Mouse (Mus musculus): Measurements from ENCODE around the gene Ggt6.
"Not testable (repeated sequence)": the region's sequence is repeated elsewhere in the genome, so short reads cannot be mapped to it uniquely, and the experiment has no call there.

The Ggt6 gene

DNA sequence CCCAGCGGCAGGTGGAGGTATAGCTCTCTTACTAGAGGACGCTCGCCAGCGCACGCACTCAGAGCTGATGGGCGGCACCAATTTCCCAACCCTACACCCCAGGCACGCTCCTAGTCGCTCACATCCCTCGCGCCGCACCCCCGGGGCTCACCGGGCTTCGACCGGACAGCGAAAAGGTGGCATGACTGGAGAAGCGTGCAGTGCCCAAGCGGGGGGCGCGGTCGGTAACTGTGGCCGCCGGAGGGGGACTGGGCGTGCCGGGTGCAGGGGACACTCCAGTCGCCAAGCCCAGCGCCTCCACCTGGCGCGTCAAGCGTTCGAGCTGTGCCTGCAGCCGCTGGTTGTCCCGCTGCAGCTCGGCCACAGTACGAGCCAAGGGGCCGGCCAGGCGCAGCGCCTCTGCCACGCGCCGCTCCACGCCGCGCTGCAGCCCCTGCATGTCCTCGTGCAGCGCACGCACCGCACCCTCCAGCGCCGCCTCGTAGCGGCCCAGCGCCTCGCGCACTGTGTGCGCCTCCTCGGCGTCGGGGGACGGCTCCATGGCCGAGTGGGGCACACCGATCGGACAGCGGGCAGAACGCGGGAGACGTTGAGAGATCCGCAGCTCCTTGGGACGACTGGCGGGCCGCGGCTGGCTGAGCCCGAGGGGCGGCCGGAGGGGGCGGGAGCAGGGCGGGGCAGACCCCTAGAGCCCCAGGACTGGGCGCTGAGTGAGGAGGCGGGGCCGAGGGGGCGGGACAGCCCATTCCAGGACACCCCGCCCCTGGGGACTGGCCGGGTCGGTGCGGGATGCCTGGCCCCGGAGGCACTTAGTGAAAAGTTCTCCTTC lies 24.0 kb upstream of the Ggt6 start, which contains the start of gene Smtnl2:
Gene Smtnl2, minus strand, starts transcription at position 621 of the 829 bp plus-strand sequence.
- DNase-seq (ENCODE audit: low spot score in 2 of 2), result peak; percentile 15 to 18

DNA sequence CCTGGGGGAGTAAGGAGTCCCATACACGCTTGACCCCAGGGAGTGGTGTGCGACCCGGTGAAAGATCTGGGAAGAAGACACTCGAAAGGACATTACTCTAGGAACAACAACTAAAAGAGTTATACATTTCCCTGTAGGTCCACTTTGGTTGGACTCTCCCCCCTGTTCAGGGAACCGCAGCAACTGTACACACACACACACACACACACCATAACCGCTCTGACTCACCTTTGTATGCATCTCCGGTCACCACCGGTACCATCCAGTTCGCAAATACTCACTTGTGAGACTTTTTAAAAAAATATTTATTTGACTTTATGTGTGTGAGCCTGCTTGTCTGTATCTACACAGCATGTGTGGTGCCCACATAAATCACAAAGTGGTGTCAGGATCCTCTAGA lies 23.4 kb upstream of the Ggt6 start:
- no peak for DNase-seq (ENCODE audit: low spot score in 2 of 2)

DNA sequence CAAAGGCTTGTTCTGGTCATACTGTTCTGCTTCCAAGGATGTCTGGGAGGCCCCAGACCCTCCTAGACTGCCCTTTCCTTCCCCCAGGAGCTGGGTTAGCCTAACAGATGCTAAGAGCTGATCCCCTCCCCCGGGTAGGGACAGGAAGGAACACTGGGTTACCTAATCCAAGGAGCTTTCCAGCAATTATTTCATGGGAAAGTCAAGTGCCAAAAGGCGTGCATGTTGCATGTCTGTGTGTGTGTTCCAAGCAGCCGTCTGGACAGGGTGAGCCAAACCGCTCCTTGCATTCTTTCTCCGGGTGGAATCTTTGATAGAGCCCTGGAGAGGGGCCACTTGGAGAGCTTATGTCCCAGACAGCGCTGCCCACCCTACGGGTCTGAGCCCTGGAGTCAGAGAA lies 22.3 kb upstream of the Ggt6 start:
- DNase-seq (ENCODE audit: low spot score in 2 of 2), result no peak

DNA sequence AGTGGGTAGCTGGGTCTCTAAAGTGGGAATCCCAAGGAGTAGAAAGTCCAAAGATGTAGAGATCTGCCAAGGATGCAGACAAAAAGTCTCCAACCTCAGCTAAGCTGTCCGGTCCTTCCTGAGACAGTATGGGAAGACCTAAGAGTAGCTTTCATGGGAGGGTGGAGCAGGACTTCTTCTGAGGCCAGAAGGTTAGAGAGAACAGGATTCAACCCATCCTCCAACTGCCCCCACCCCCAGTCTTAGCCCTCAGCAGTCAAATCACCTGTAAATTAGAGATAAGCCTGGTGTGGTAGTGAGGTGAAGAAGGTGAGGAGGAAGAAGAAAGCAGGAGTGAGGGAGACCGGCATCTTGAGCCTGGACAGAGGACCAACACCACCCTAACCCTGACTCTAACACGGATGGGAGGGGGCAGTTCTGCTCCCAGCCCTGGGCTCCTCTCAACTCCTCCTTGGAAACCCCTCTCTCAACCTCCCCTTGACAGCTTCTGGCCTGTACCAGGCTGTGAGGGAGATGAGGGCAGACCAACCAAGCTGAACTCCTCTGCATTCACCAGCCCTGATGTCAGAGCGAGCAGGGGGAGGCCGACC lies 21.6 kb upstream of the Ggt6 start:
- no peak for DNase-seq (ENCODE audit: low spot score in 2 of 2)

GRCm38 (mm10) chr11:72415155-72415554 lies 20.2 kb upstream of the Ggt6 start:
- DNase-seq (ENCODE audit: low spot score in 2 of 2), result no peak

DNA sequence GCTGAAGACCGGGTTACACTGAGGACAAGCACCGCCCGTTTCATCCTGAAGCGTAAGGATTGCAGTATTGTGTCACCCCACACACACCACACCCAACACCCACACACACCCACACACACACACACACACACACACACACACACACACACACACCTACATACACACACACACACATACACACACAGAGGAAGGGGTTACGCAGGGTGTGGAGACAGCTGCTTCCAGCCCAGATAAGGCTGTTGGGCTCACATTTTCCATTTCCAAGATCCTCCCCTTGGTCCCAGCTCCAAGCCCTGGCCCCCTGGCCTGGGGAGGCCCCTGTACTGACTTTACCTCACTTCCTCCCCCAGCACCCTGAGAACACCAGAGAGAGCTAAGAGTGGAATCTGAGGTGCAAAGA lies 18.7 kb upstream of the Ggt6 start:
- no peak for DNase-seq (ENCODE audit: low spot score in 2 of 2)

- no peak for DNase-seq (ENCODE audit: low spot score in 2 of 2)
These were observed 17.9 kb upstream of the Ggt6 start for GRCm38 (mm10) chr11:72417376-72417775.

DNA sequence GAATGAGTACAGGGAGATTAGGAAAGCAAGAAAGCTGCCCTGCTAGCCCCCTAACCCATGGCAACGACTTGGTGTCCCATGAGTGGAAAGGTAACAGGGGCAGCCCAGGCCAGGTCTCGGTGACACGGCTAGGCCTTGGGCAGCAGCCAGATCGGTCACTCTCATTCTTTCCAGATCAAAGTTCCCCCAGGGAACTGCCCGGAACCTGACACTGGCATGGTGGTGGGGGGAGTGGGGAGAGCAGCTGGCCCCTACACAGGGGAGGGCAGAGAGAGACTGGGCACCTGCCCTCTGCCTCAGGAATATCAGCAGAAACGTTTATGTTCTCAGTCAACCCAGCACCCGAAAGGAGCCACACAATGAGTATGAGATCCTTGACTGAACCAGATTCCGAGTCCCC lies 17.1 kb upstream of the Ggt6 start:
- DNase-seq (ENCODE audit: low spot score in 2 of 2), result no peak

GRCm38 (mm10) chr11:72419006-72419405 lies 16.3 kb upstream of the Ggt6 start:
- DNase-seq (ENCODE audit: low spot score in 2 of 2), result no peak

DNA sequence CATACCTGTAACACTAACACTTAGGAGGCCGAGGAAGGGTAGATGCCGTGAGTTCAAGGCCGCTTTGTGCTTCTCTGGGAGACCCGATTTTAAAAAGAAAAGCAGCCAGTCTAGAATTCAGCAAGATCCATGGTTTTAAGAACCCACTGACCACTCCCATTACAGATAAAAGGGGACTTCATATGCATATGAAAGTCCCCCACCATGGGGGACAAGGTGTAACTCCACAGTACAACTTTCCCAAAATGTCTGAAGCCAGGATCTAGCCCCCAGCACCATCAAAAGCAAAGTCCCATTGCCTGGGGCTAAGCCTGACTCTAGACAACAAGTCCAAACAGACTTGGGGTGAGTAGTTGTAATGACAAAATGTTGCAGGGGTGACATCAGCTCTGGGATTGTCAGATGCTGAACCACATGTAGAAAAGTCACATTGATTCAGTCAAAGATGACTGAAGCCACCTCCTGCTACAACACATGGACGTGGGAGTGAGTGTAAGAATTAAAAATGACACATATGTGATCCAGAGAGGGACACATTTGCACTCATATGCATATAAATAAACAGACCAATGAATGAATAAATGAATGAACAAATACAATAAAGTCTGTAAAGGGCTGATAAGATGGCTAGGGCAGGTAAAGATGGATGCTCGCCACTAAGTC lies 14.7 kb upstream of the Ggt6 start:
- no peak for DNase-seq (ENCODE audit: low spot score in 2 of 2)

- no peak for DNase-seq (ENCODE audit: low spot score in 2 of 2)
These were observed 13.6 kb upstream of the Ggt6 start for GRCm38 (mm10) chr11:72421518-72422278.

GRCm38 (mm10) chr11:72423686-72424085 lies 11.6 kb upstream of the Ggt6 start:
- DNase-seq (ENCODE audit: low spot score in 2 of 2), result no peak

DNA sequence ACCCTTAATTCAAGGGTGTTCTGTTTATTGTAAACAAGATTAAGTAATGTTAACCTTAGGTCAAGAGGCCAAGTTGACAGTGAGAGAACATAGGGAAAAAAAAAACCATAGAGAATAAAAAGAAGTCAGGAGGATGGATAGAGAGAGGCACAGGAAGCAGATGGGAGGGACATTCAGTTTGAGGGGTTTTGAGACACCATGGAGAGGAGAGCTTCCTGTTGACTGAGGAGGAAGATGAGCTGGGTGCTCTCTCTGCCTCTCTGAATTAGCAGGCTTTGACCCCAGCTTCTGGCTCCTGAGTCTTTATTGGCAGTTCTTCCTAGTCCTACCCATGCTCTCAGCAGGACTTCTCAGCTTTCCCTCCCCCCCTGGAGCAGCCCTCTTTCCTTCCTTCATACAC lies 10.1 kb upstream of the Ggt6 start:
- no peak for DNase-seq (ENCODE audit: low spot score in 2 of 2)

- DNase-seq (ENCODE audit: low spot score in 2 of 2), result no peak
These were observed 8.4 kb upstream of the Ggt6 start for GRCm38 (mm10) chr11:72426884-72427283.

DNA sequence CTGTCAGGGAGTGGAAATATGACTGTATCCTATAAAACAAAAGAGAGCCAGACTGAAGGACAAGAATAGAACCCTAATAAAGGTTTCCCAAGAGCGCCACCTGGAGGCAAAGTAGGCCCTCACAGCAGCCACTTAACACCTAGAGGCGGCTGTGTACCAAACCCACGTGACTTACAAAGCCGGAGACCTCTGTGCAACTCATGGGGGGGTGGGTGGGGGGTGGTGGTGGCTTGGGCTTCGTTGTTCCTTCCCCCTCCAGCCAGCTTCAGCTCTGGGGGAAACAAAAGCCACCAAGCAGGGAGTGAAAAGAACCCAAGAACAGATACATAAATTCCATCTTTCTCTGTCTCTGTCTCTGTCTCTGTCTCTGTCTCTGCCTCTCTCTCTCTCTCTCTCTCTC lies 6.6 kb upstream of the Ggt6 start:
- DNase-seq (ENCODE audit: low spot score in 2 of 2), result peak; percentile 49 to 55

GRCm38 (mm10) chr11:72429288-72429690 lies 6.0 kb upstream of the Ggt6 start:
- DNase-seq (ENCODE audit: low spot score in 2 of 2), result peak; percentile 41 to 60

- not testable (repeated sequence) for DNase-seq (ENCODE audit: low spot score in 2 of 2)
These were observed 4.8 kb upstream of the Ggt6 start for GRCm38 (mm10) chr11:72430311-72431068.

DNA sequence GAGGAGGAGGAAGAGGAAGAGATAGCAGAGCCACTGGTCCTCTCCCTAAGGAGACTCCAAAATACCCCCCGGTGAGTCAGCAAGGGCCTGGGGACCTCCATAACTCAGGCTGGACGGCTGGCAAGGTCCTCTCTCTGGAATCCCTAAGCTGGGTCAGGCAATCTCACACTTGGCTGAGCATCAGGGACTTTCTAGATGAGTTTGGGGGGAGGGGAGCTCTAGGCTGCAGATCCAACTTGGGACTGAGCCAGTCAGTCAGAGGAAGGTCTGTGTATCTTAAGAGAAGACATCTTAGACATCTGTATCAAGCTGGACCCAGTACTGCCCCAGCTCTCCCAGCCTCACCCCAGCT lies 344 bp downstream of the Ggt6 start:
- no peak for DNase-seq (ENCODE audit: low spot score in 2 of 2)

- no peak for DNase-seq (ENCODE audit: low spot score in 2 of 2)
These were observed 945 bp downstream of the Ggt6 start for GRCm38 (mm10) chr11:72436271-72436670.

DNA sequence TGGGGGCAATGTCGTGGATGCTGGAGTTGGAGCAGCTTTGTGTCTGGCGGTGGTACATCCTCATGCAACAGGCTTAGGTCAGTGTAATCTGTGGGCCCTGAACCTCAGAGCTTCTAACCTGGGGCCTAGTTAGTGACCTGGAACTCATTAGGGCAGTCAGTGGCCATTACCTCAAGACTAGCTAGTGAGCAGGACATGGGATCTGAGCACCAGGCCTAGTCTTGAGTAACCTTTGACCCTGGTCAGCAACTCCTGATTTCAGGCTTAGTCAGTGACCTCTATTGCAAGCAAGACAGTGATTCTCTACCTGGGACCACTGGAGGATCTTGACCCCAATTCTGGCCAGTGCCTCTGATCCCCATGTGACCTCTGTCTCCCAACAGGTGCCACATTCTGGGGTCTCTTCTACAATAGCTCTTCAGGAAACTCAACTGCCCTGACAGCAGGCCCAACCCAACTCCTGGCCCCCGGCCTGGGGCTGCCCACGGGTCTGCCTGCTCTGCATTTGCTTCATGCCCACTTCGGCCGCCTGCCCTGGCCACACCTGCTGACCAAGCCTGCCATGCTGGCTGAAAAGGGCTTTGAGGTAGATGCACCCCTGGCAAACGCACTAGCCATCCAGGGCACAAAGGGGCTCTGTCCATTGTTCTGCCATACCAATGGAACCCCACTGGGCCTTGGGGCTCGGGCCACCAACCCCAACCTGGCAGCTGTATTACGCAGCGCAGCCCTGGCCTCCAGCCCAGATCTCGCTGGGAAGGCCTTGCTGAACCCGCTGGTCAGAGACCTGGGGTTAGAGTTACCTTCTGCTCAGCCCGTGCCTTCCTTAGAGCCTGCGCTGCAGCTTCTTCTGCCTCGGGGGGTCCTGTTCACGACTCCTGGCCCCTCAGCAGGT lies 1.7 kb downstream of the Ggt6 start:
- no peak for DNase-seq (ENCODE audit: low spot score in 2 of 2)
